Mouse (Mus musculus): Measurements from ENCODE around the gene Il4i1.

The Il4i1 gene

GRCm38 (mm10) chr7:44848561-44849415 is 32.6 kb downstream of the Il4i1 start, which contains the start of the genes Akt1s1 and Tbc1d17:
Gene Akt1s1 (plus strand): TSS chr7:44848991.
Gene Tbc1d17 (minus strand): TSS chr7:44849079.
- intact Hi-C loops (cut with DNase I), result no loop called here

GRCm38 (mm10) chr7:44849416-44850111 is 33.4 kb downstream of the Il4i1 start:
- intact Hi-C loops (cut with DNase I), result no loop called here

- intact Hi-C loops (cut with DNase I), result no loop called here
Observed at GRCm38 (mm10) chr7:44850146-44850545, 34.0 kb downstream of the Il4i1 start.

GRCm38 (mm10) chr7:44850789-44851624 is 34.8 kb downstream of the Il4i1 start:
- intact Hi-C loops (cut with DNase I), result no loop called here

- intact Hi-C loops (cut with DNase I), result no loop called here
Observed at GRCm38 (mm10) chr7:44851625-44852234, 35.5 kb downstream of the Il4i1 start.

- intact Hi-C loops (cut with DNase I), result no loop called here
Observed at GRCm38 (mm10) chr7:44852259-44853027, 36.3 kb downstream of the Il4i1 start.

GRCm38 (mm10) chr7:44853065-44853464 is 36.9 kb downstream of the Il4i1 start:
- intact Hi-C loops (cut with DNase I), result no loop called here

GRCm38 (mm10) chr7:44853596-44854355 is 37.6 kb downstream of the Il4i1 start:
- intact Hi-C loops (cut with DNase I), result no loop called here

- intact Hi-C loops (cut with DNase I), result loop anchor here (5.0 kb wide), 1 partner anchor 38 kb away; the partner anchor contains the start of gene Med25
Observed at GRCm38 (mm10) chr7:44854356-44855031, 38.3 kb downstream of the Il4i1 start.

GRCm38 (mm10) chr7:44855036-44855435 is 38.8 kb downstream of the Il4i1 start:
- intact Hi-C loops (cut with DNase I), result loop anchor here (5.0 kb wide), 1 partner anchor 37 kb away; the partner anchor contains the start of gene Med25

- intact Hi-C loops (cut with DNase I), result loop anchor here (5.0 kb wide), 1 partner anchor 36 kb away; the partner anchor contains the start of gene Med25
Observed at GRCm38 (mm10) chr7:44856265-44856916, 40.2 kb downstream of the Il4i1 start.

GRCm38 (mm10) chr7:44857042-44857552 is 40.9 kb downstream of the Il4i1 start, which contains the start of gene Pnkp:
Gene Pnkp (plus strand): TSS chr7:44857139.
- intact Hi-C loops (cut with DNase I), result loop anchor here (5.0 kb wide), 1 partner anchor 35 kb away; the partner anchor contains the start of gene Med25

GRCm38 (mm10) chr7:44857905-44858304 is 41.7 kb downstream of the Il4i1 start:
- intact Hi-C loops (cut with DNase I), result loop anchor here (5.0 kb wide), 1 partner anchor 34 kb away; the partner anchor contains the start of gene Med25

GRCm38 (mm10) chr7:44859896-44860295 is 43.7 kb downstream of the Il4i1 start:
- intact Hi-C loops (cut with DNase I), result loop anchor here (5.0 kb wide), 1 partner anchor 32 kb away; the partner anchor contains the start of gene Med25

- intact Hi-C loops (cut with DNase I), result no loop called here
Observed at GRCm38 (mm10) chr7:44860576-44861428, 44.6 kb downstream of the Il4i1 start.

GRCm38 (mm10) chr7:44861429-44861816 is 45.2 kb downstream of the Il4i1 start:
- intact Hi-C loops (cut with DNase I), result no loop called here

- intact Hi-C loops (cut with DNase I), result no loop called here
Observed at GRCm38 (mm10) chr7:44862434-44862833, 46.2 kb downstream of the Il4i1 start.

Data from adrenal gland (tissue).